Mouse (Mus musculus): ENCODE measurements around the gene Pdcd11.

Gene Pdcd11

GRCm38 (mm10) chr19:47175472-47175871 lies 84.9 kb downstream of the Pdcd11 start:
- DNase-seq, result no peak

- no peak for DNase-seq
Measured at GRCm38 (mm10) chr19:47176916-47177505, 86.4 kb downstream of the Pdcd11 start.

GRCm38 (mm10) chr19:47178001-47178400 lies 87.4 kb downstream of the Pdcd11 start:
- no peak for DNase-seq

GRCm38 (mm10) chr19:47178431-47179271 lies 88.1 kb downstream of the Pdcd11 start, which contains the start of gene Neurl1a:
Gene Neurl1a, plus strand, starts transcription at chr19:47178820.
- no peak for DNase-seq

GRCm38 (mm10) chr19:47179272-47179809 lies 88.8 kb downstream of the Pdcd11 start:
- DNase-seq, result no peak

GRCm38 (mm10) chr19:47180011-47180410 lies 89.4 kb downstream of the Pdcd11 start:
- no peak for DNase-seq

All from kidney, adult 11 months (tissue).